ENCODE assay signal across 8 mouse cellular contexts in the genomic region with DNA sequence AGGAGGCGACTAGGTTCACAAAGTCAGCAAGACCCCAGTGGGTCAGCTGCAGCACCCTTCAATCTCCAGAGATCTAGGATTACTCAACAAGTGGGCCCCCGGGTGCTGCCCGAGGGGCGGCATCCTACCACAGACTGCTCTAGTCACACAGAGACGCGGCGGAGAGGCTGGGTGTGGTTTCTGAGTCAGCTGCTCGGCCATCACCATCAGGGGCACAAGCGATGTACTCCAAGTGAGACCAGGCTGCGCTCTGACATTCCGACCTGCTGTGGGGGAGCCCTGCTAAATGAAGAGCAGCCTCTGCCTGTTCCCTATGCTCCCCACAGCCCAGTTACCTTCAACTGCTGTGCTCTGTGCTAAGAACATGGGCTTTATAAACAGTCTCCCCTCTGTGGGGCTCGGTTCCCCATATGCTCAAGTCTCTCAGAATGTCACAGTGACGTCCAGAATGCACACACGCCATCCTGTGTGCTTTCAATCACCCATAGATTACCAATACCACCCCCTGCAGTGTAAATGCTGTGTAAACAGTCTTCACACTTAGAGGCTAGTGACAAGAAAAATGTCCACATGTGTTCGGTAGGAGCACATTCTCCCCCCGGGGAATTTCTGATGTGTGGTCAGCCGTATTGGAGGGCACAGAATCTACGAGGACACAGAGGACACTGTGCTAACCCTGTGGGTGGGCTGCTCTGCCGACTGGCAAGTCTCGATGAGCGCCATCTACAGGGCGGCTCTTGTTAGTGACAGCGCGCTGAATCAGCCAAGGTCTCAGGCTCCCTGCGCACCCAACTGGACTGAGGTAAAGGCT. TPM values are rescaled to one million over a fixed set of nuclear protein-coding genes. Genes with fewer than 3 reads are reported as not detected.
A peak's percentile ranks its signal among the peaks of the same experiment; 100 is the strongest.
DNase-seq lines count a peak whose midpoint lies in the region; ATAC-seq and TF ChIP-seq lines count a peak whose summit lies in the region.

No protein-coding gene starts in this region.

- no peak overlapping the region for H3ac ChIP-seq in C2C12 (ENCODE audit: control insufficient read depth, insufficient read length, low read depth)

- peaks cover 20% of the 10 kb centered on the region for H3K4me1 ChIP-seq in heart, embryonic 11.5 days (ENCODE audit: control insufficient read depth, insufficient read depth, low read length)
- peaks cover 12% of the 10 kb centered on the region; the same call in 1 of the 2 replicates for H3K4me1 ChIP-seq in kidney, embryonic 14.5 days (ENCODE audit: control insufficient read depth, insufficient read depth, low read length)
- no peaks in the 10 kb centered on the region; a peak in 1 of 4 replicates for H3K4me1 ChIP-seq in liver, embryonic 14.5 days (replicated peaks; ENCODE audit: control insufficient read depth in 2 of 2, insufficient read depth in 2 of 2, low read length in 1 of 2)
- H3K4me1 ChIP-seq in neural tube, embryonic 12.5 days: peaks cover 58% of the 10 kb centered on the region

- H3K4me3 ChIP-seq in C2C12 (ENCODE audit: insufficient read depth, poor library complexity, severe bottlenecking): no peak overlapping the region
- no peak overlapping the region for H3K4me3 ChIP-seq in heart, embryonic 11.5 days (ENCODE audit: low read depth, low read length)
- H3K4me3 ChIP-seq in kidney, embryonic 14.5 days (ENCODE audit: low read length): no peak overlapping the region
- no peak overlapping the region for H3K4me3 ChIP-seq in liver, embryonic 14.5 days (ENCODE audit: insufficient read depth in 1 of 2, low read depth in 2 of 2, low read length in 2 of 2)
- no peak overlapping the region for H3K4me3 ChIP-seq in neural tube, embryonic 12.5 days

- H3K4me2 ChIP-seq in heart, embryonic 11.5 days: no peak overlapping the region
- no peak overlapping the region for H3K4me2 ChIP-seq in kidney, embryonic 14.5 days (replicated peaks; ENCODE audit: low read depth, low read length)
- no peak overlapping the region for H3K4me2 ChIP-seq in liver, embryonic 14.5 days (ENCODE audit: low read depth)
- H3K4me2 ChIP-seq in neural tube, embryonic 12.5 days (replicated peaks): peak overlapping the region; percentile 22; the same call in 1 of the 2 replicates

- no peak for ATAC-seq in heart, embryonic 11.5 days (replicated peaks; ENCODE audit: insufficient number of reproducible peaks, low FRiP score, low TSS enrichment)
- ATAC-seq in kidney, embryonic 14.5 days (ENCODE audit: low FRiP score, low TSS enrichment): peak; percentile 13; the same call in 1 of the 2 replicates
- ATAC-seq in liver, embryonic 14.5 days (ENCODE audit: insufficient read depth): no peak
- ATAC-seq in neural tube, embryonic 12.5 days (ENCODE audit: low FRiP score, low read depth): no peak

- no peaks in the 10 kb centered on the region for H3K79me3 ChIP-seq in C2C12 (ENCODE audit: low read depth)

- no peaks in the 10 kb centered on the region for H3K9me3 ChIP-seq in heart, embryonic 11.5 days (replicated peaks; ENCODE audit: control insufficient read depth, low read length)
- no peaks in the 10 kb centered on the region for H3K9me3 ChIP-seq in kidney, embryonic 14.5 days (ENCODE audit: control insufficient read depth, low read length)
- H3K9me3 ChIP-seq in liver, embryonic 14.5 days (ENCODE audit: control insufficient read depth, low read length): no peaks in the 10 kb centered on the region
- no peaks in the 10 kb centered on the region for H3K9me3 ChIP-seq in neural tube, embryonic 12.5 days

- no peaks in the 10 kb centered on the region for H3K79me2 ChIP-seq in C2C12 (ENCODE audit: control insufficient read depth, insufficient read depth)

- 43% methylated on average over 25 of the region's 25 CpGs for WGBS in heart, embryonic 11.5 days (ENCODE audit: insufficient replicate concordance)
- 44% methylated on average over 25 of the region's 25 CpGs for WGBS in kidney, embryonic 14.5 days
- WGBS in liver, embryonic 14.5 days (ENCODE audit: insufficient replicate concordance): 46% methylated on average over 25 of the region's 25 CpGs
- WGBS in neural tube, embryonic 12.5 days: 41% methylated on average over 25 of the region's 25 CpGs

- H3K36me3 ChIP-seq in C2C12 (ENCODE audit: control insufficient read depth, insufficient read depth): no peaks in the 10 kb centered on the region
- H3K36me3 ChIP-seq in heart, embryonic 11.5 days (ENCODE audit: control insufficient read depth, insufficient read depth, low read length): no peaks in the 10 kb centered on the region
- H3K36me3 ChIP-seq in kidney, embryonic 14.5 days (ENCODE audit: control insufficient read depth, insufficient read depth, low read length): no peaks in the 10 kb centered on the region
- H3K36me3 ChIP-seq in liver, embryonic 14.5 days (replicated peaks; ENCODE audit: control insufficient read depth, insufficient read depth, low read depth): no peaks in the 10 kb centered on the region
- H3K36me3 ChIP-seq in neural tube, embryonic 12.5 days: no peaks in the 10 kb centered on the region; the same call in 1 of the 2 replicates

- H3K9ac ChIP-seq in heart, embryonic 11.5 days (ENCODE audit: low read depth, low read length): peak overlapping the region; percentile 16; the same call in 1 of the 2 replicates
- H3K9ac ChIP-seq in kidney, embryonic 14.5 days (ENCODE audit: low read depth, low read length): no peak overlapping the region
- H3K9ac ChIP-seq in liver, embryonic 14.5 days (replicated peaks): no peak overlapping the region
- H3K9ac ChIP-seq in neural tube, embryonic 12.5 days: no peak overlapping the region

- TF ChIP-seq EP300 in liver, embryonic 14.5 days (IDR thresholded peaks at IDR 0.05; ENCODE audit: low read depth): no peak

- H3K27ac ChIP-seq in heart, embryonic 11.5 days (ENCODE audit: low read depth, low read length): no peak overlapping the region
- H3K27ac ChIP-seq in kidney, embryonic 14.5 days (ENCODE audit: low read depth, low read length): no peak overlapping the region
- H3K27ac ChIP-seq in liver, embryonic 14.5 days: no peak overlapping the region
- no peak overlapping the region for H3K27ac ChIP-seq in neural tube, embryonic 12.5 days

- H3K27me3 ChIP-seq in C2C12 (ENCODE audit: control insufficient read depth, insufficient read depth, insufficient read length): no peaks in the 10 kb centered on the region
- peaks cover 2% of the 10 kb centered on the region; the same call in 1 of the 2 replicates for H3K27me3 ChIP-seq in heart, embryonic 11.5 days (ENCODE audit: control insufficient read depth, insufficient read depth, low read length)
- no peaks in the 10 kb centered on the region for H3K27me3 ChIP-seq in kidney, embryonic 14.5 days (ENCODE audit: control insufficient read depth, insufficient read depth, low read length)
- H3K27me3 ChIP-seq in liver, embryonic 14.5 days (ENCODE audit: control insufficient read depth, insufficient read depth, low read length): no peaks in the 10 kb centered on the region
- no peaks in the 10 kb centered on the region for H3K27me3 ChIP-seq in neural tube, embryonic 12.5 days (replicated peaks)

- DNase-seq in adrenal gland, adult (ENCODE audit: inconsistent age in 2 of 2, low spot score in 1 of 2): peak; percentile 89 to 95
- peak; percentile 90 for DNase-seq in embryo, embryonic 11 days
- peak in 1 of 3 experiments; percentile 12 for DNase-seq in liver, embryonic 14.5 days (ENCODE audit: low read depth in 3 of 3, low spot score in 3 of 3)
- peak; percentile 62 for DNase-seq in testis, postnatal 14 days (ENCODE audit: low spot score)

- peak; percentile 83 for TF ChIP-seq CTCF in C2C12 (IDR thresholded peaks at IDR 0.05; ENCODE audit: control insufficient read depth, insufficient read depth, insufficient read length)
- peak; percentile 76 for TF ChIP-seq CTCF in liver, embryonic 14.5 days (IDR thresholded peaks at IDR 0.05; ENCODE audit: low read depth)

TF ChIP-seq in C2C12, 6 proteins besides CTCF, POLR2A, EP300 and RAD21:
- peak; percentile 51 for TF ChIP-seq CEBPB (IDR thresholded peaks at IDR 0.05; ENCODE audit: low read depth)
- peak; percentile 51 for TF ChIP-seq MYOD1 (IDR thresholded peaks at IDR 0.05; ENCODE audit: control insufficient read depth, insufficient read length, low read depth)
- TF ChIP-seq FOSL1 (IDR thresholded peaks at IDR 0.05; ENCODE audit: insufficient read depth, low read length, poor library complexity, severe bottlenecking): no peak
- TF ChIP-seq MYOG (IDR thresholded peaks at IDR 0.05; ENCODE audit: control insufficient read depth, extremely low read depth, insufficient read length): no peak
- TF ChIP-seq MAX (IDR thresholded peaks at IDR 0.05): no peak
- peak; percentile 3 for TF ChIP-seq USF1 (IDR thresholded peaks at IDR 0.05; ENCODE audit: low read depth)

RNA-seq across cellular contexts. Expression of a gene that starts 41.1 kb away (rescaled TPM):
- 4.9 TPM for polyA plus RNA-seq in C2C12 (2012; fragmentation: generic; extraction: Trizol)
- 4.1 and 4.7 TPM in 2 replicates for polyA plus RNA-seq in heart, embryonic 11.5 days (2014; fragmentation: Nextera tagmentation; extraction: Ambion mirVana)
- 7.3 and 13.0 TPM in 2 replicates for polyA plus RNA-seq in kidney, embryonic 14.5 days (2014; fragmentation: Nextera tagmentation; extraction: Ambion mirVana)
- polyA plus RNA-seq in liver, embryonic 14.5 days (2012; rRNA removed): 0.92 and 1.0 TPM in 2 replicates
- polyA plus RNA-seq in liver, embryonic 14.5 days (2014; fragmentation: Nextera tagmentation; extraction: Ambion mirVana): 0.58 and 0.76 TPM in 2 replicates
- 26.0 and 38.1 TPM in 2 replicates for polyA plus RNA-seq in neural tube, embryonic 12.5 days (2016; fragmentation: Nextera tagmentation; extraction: Ambion mirVana)

RNA-seq across cellular contexts. Expression of a gene that starts 41.2 kb away (rescaled TPM):
- 0.12 TPM for polyA plus RNA-seq in C2C12 (2012; fragmentation: generic; extraction: Trizol)
- 3.5 and 4.0 TPM in 2 replicates for polyA plus RNA-seq in heart, embryonic 11.5 days (2014; fragmentation: Nextera tagmentation; extraction: Ambion mirVana)
- 5.6 and 6.4 TPM in 2 replicates for polyA plus RNA-seq in kidney, embryonic 14.5 days (2014; fragmentation: Nextera tagmentation; extraction: Ambion mirVana)
- polyA plus RNA-seq in liver, embryonic 14.5 days (2012; rRNA removed): 0.42 and 0.59 TPM in 2 replicates
- polyA plus RNA-seq in liver, embryonic 14.5 days (2014; fragmentation: Nextera tagmentation; extraction: Ambion mirVana): 0.29 and 0.42 TPM in 2 replicates
- 11.5 and 18.0 TPM in 2 replicates for polyA plus RNA-seq in neural tube, embryonic 12.5 days (2016; fragmentation: Nextera tagmentation; extraction: Ambion mirVana)
